Mouse (Mus musculus) gastrocnemius, postnatal 25 days (tissue): Measurements from ENCODE around the gene Scg3. TPM values are rescaled to one million over a fixed set of nuclear protein-coding genes. Genes with fewer than 3 reads are reported as not detected.

Experiments
- DNase-seq: peaks from one replicate; pipeline ENCODE4 v3.0.0; 2022
- long read RNA-seq, 2 experiments: library from polyadenylated mRNA; stranded (forward); transcript quantifications; one replicate each; pipeline ENCODE4 v2.0.0; 2021
- total RNA-seq, 2 experiments: library from RNA; stranded (reverse); gene quantifications; 1 replicate in 1 of 2; 2 replicates in 1 of 2; pipeline ENCODE4 v1.2.3; 2021

Gene Scg3
- 1 to 10 TPM; 2.2 to 2.3 TPM for total RNA-seq
- long read RNA-seq, experiment 1, result 0 reads
- long read RNA-seq, experiment 2, partial matches to known transcripts, result 1 of 2 reads
- long read RNA-seq, experiment 2, other reads (novel, unspliced or antisense), result 0 of 2 reads

GRCm38 (mm10) chr9:75683426-75684191 is at the start of gene Scg3:
Gene Scg3, minus strand, starts transcription at chr9:75684056.
- DNase-seq, result peak; percentile 42

GRCm38 (mm10) chr9:75719952-75720687 is 36.3 kb upstream of the Scg3 start:
- peak; percentile 19 for DNase-seq

DNA sequence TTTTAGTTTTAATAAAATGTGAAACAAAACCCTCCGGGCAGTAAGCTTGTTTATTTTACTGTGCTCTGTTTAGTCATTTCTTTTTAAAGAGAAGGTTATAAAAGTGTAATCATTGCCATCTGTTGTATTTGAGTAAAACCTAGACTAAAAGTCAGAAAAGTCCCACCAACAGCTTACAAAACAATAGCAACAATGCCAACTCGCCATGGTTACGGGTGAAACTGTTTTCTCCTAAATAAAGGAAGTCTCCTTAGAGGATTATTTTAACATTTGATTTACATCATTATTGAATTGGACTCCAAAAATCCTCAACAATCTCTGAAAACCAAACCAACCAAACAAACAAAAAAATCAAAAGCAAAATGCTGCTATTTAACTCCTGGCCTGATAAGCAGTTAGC is 35.6 kb upstream of the Scg3 start:
- DNase-seq, result peak; percentile 12

DNA sequence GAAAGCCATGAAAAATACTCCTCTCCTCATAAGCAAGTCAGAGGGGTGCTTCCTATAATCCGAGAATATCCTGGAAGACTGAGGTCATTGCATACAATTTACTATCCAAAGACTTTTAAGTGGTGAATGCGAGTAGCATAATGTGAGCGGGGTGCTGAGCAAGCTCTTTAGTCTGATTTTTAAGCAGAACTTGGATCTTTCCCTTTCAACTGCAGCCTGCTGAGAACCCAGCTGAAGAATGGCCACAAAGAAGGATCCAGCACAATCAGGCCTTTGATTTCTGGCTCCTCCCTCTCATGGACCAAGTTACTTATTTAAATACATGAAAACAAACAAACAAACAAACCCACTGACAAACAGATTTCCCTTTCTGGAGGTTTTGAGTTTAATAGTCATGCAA is 916 bp upstream of the Scg3 start:
- no peak for DNase-seq

- DNase-seq, result no peak
These were observed 436 bp upstream of the Scg3 start for GRCm38 (mm10) chr9:75684292-75684691.

DNA sequence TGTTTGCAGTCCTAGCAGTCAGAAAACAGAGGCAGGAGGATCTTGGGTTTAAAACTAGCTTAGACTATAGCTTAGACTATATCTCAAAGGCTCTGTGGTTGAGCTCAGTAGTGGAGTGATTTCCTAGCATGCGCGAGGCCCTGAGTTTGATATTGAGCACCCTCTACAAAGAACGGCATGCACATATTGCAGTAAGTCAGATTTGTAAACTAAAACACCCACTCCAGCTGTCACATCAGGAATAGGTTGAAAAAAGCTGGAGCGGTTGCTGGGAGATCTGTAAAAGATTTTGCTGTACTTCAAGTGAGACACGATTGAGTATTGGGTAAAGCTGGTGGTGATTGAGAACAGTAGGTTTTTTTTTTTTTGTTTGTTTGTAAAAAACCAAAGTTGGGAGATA is 3.2 kb downstream of the Scg3 start:
- no peak for DNase-seq

DNA sequence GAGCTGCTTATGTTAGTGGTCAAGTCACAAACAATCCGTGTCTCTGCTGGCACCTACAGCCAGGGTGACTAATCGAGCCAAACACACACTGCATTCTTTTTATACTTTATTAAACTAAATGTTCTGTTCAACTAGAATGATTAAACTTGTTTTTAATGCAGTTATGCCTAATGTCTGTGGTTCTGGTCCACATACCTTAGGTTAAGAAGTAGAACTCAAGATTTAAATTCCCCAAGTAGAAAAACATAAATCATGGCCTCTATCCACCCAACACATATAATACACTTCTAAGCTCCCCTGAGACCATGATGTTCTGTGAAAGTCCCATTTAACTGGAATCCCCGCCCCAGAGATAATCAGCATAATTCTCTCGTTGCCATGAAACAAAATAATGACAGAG is 4.2 kb downstream of the Scg3 start:
- DNase-seq, result no peak

GRCm38 (mm10) chr9:75678341-75678740 is 5.5 kb downstream of the Scg3 start:
- DNase-seq, result peak; percentile 57

DNA sequence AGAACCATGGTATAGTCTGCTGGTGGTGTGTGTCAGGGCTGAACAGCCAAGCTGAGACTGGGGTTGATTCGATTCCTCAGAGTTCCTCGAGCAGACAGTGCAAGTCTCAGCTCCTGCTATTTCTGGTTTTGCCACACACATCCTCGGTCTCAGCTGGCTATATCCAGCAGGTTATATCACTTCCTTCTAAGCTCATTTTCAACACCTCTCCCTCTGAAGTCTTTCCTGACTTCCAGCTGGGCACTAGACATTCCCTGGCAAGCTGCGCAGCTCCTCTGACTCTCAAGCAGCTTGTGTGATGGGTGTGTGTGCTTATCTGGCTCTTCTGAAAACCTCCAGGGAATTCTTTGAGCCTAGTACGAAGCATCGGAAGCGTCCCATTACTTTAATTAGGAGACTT is 7.6 kb downstream of the Scg3 start:
- no peak for DNase-seq

- DNase-seq, result no peak
These were observed 11.1 kb downstream of the Scg3 start for GRCm38 (mm10) chr9:75672769-75673168.

DNA sequence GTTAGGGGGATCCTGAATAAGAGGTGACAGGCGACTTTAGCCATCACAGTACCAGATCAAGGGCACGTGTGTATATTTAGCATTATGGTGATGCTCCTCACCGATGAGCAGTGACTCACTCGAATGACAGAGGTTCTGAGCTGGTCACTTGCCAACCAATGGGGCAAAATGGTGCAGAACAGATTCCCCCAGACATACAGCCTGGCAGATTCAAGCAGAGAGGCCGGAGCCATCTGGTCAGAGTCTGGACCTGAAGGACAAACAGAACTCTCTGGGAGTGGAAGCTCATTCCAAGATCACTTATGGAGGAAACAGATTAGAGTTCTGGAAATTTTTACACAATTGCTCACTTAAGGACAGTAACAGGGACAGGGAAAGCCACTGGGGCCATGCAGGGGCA is 17.2 kb downstream of the Scg3 start:
- no peak for DNase-seq

DNA sequence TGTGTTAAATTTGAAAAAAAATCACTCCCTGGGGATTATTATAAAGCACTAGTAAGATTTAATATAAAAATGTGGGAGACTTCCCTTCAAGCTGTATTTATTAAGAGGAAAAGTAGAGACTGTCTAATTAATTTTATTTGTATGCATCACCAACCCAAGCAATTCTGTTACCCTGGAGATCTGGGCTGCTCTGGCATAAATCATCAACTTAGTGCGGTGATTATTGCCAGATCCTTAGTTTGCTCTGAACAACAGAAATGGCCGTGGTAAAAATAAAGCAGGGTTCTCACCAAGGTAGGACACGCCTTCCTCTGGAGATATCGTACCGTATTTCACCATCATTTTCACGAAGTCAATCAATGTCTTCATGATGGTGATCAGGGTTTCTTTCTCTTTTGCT is 18.5 kb downstream of the Scg3 start:
- DNase-seq, result no peak

- DNase-seq, result no peak
These were observed 22.9 kb downstream of the Scg3 start for GRCm38 (mm10) chr9:75660917-75661316.

- peak; percentile 42 for DNase-seq
These were observed 27.4 kb downstream of the Scg3 start for GRCm38 (mm10) chr9:75656456-75656855.

GRCm38 (mm10) chr9:75653981-75654911 is 29.6 kb downstream of the Scg3 start:
- DNase-seq, result peak; percentile 54

DNA sequence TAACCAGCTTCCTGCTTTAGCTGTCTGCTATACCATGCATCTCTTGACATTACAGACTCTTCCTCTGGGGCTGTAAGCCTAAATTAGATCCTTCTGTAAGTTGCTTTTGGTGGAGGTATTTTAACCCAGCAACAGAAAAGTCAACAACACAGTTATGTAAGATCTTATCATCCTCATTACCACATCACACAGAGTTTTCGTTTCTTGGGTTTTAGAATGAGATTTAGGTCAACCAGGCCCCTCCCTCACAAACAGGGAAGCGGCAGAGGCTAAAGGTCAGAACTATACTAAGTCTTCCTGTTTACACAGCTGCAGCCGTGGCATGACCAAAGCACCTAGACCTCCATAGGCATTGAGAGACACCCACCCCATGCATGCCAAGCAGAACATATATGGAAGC is 38.5 kb downstream of the Scg3 start:
- DNase-seq, result no peak

GRCm38 (mm10) chr9:75634226-75634625 is 49.6 kb downstream of the Scg3 start:
- no peak for DNase-seq

DNA sequence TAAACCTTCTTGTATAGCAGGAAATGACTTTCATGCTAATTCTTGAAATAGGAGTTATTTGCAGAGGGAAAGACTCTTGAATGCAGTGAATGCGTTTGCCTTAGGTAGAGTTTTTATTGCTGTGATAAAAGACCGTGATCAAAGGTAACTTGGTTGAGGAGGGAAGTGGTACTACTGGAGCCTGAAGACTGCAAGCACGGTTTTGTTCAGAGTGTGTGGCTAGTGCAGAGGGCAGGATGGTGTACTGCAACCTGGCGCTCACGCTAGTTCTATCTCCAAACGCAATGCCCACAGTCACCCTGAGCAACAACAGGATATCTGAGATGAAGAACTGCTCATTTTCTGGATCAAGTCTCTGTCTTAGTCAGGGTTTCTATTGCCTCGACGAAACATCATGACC is 50.3 kb downstream of the Scg3 start:
- DNase-seq, result no peak

DNA sequence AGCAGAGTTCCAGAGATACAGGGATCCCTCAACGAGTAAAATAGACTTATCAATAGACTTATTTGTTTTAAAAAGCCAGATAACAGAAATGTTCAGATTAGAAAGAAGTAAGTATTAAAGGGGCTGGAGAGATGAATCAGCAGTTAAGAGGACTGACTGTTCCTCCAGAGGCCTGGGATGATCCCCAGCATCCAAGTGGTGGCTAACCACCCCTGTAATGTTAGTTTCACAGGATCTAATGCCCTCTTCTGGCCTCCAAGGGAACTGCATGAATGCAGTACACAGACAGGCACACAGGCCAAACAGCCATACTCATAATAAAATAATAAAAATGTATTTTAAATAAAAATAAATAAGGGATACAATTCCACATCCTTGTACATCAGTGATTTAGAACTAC is 51.0 kb downstream of the Scg3 start:
- no peak for DNase-seq

DNA sequence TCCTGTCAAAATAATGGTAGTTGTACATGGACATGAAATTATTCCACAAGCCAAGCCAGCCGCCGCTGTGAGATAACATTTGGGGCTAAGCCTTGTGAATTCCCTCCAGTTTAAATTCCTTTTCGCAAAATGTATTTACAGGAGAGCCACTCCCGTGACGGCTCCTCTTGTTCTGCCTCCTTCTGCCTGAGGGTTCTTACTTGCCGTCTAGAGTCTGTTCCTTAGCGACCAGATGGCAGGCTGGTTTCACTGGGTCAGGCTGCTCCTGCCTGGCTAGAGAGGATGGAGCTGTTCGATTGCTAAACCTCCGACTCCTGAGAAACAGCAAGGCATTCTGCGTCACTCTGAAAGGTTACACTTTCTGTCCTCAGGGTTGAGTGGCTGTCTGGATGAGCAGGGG is 51.7 kb downstream of the Scg3 start:
- DNase-seq, result no peak

DNA sequence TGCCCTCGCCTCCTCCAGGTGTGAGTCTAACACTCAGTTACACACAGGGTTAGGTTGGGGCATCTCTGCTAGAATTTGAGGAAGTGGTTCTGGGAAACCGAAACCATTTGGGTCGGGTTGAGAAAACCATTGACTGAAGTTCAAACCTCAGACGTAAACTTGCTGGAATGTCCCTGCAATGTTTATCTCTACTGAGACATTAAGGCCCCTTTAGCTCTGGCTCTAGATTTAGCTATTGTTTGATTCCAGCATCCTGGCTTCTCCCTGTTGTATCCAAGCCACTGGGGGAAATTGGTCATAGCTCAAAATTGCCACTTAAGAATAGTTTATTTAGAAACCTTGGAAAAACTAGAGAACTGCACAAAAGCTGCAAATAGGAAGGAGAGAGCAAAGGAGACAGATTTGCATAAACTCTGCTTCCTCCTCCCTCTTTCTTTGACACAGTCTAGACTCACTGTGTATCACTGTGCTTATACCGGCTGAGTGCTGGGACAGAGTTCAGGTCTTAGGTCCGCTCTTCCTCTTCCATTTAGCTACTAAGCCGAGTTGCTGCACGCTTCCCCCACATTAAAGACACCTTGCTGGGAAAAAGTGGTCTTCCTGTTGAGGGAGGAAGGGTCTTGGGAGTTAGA is 52.9 kb downstream of the Scg3 start:
- no peak for DNase-seq

GRCm38 (mm10) chr9:75626308-75626604 is 57.6 kb downstream of the Scg3 start:
- DNase-seq, result no peak
